Mouse (Mus musculus) cerebellum, adult 18-20 months (tissue): ENCODE data around the gene Opalin.

Experiments
- DNase-seq, 2 experiments: peaks; one replicate each; pipeline ENCODE4 v3.0.0; 2021

The Opalin gene

DNA sequence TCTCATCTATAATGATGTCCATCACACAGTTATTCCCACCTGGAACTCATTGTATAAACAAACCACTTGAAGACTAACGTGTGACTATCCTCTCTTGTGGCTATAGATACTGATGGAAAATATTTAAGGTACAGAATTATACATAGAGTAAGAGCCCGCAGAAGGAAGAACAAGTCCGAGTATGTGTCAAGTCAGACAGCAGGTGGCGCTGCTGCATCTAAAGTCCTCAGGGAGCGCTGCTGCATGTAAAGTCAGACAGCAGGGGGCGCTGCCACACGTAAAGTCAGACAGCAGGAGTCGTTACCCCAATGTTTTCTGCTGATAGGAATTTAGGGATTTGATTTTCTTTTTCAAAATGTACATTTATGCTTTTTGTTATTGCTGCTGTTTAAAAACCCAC, 5.4 kb downstream of the Opalin start:
- DNase-seq = peak; percentile 78 to 85

DNA sequence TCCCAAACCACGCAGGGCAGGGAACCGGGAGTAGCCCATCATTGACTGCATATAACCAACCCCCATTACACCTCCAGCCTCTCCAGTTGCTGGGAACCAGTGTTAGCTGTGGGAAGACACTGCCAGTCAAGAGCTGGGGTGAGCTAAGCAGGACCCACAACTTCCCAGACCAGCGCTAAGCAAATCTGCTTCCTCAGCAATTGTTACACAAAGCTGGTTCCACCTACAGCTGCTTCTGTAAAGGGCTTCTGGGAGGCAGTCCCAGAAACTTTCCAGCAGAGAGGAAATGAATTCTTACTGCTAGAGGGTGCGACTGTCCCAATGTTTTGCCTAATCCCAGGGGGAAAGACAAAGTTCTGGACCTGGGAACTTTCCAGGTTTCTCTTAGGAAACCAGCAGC, 22.2 kb downstream of the Opalin start:
- no peak for DNase-seq

DNA sequence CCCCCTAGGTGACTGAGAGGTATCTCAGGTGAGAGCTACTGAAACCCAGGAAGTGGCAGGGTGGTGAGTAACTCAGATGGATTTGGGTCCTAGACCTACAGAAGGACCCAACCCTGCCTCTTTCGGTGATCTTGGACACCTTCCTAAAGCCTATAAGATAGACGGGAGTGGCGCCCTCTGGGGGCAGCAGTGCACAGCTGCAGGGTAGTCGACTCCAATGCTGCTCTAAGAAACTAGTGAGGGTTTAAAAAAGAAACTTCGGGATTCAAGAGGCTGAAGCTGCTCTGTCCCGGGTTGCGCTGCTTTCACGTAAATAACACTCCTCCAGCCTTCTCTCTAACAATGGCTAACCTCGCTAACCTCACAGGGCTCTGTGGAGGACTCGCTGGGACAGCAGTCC, 23.4 kb downstream of the Opalin start:
- DNase-seq = no peak

DNA sequence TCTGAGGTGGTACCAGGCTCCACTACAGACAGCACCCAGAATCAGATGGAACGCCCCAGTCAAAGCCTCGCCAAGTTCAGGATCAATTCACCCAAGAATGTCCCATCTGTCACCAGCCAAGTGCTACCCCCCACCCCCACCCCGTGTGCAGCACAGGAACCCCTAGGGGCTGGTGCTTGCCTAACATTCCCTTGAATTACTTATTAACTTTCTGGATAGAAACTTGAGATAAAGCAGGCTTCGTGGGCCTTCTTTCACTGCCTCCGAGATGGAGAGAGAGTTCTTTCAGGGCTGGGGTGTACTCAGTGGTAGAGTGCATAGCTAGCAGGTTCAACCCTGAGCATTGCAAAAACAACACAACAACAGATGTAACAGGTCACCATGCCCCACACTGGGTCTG, 24.7 kb downstream of the Opalin start:
- no peak for DNase-seq

DNA sequence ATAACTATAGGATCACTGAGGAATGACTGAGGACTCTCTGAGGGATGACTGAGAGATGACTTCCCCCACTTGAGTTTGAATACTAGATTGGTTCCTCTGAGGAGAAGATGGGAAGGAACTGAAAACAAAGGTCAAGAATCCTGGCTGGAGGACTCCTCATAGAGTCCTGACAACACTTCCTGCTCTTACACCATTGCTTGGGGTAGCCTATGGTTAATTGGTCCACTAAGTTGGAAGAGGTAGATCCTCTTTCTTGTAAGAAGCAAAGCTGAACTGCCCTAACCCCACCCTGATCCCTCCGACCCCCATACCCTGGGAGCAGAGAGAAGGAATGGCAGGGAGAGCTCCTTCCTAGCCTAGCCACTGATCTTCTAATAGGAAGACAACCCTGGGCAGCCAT, 25.2 kb downstream of the Opalin start:
- no peak for DNase-seq

DNA sequence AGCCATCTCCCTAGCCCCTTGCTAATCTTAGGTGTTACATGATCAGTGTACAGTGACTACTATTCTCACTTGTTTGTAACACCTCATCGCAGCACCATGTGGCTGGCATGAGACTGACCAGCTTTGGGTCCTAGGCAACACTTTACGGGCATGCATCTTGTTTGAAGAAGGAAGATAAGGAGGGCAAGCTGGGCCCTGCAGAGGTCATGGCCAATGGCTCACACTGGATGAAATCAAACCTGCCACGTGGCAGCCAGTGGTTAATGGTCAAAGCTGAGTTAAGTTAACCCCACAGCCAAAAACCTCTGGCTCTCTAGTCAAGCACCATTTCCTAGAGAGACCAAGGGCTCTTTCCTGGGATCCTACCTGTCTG, 28.7 kb downstream of the Opalin start:
- DNase-seq = no peak

DNA sequence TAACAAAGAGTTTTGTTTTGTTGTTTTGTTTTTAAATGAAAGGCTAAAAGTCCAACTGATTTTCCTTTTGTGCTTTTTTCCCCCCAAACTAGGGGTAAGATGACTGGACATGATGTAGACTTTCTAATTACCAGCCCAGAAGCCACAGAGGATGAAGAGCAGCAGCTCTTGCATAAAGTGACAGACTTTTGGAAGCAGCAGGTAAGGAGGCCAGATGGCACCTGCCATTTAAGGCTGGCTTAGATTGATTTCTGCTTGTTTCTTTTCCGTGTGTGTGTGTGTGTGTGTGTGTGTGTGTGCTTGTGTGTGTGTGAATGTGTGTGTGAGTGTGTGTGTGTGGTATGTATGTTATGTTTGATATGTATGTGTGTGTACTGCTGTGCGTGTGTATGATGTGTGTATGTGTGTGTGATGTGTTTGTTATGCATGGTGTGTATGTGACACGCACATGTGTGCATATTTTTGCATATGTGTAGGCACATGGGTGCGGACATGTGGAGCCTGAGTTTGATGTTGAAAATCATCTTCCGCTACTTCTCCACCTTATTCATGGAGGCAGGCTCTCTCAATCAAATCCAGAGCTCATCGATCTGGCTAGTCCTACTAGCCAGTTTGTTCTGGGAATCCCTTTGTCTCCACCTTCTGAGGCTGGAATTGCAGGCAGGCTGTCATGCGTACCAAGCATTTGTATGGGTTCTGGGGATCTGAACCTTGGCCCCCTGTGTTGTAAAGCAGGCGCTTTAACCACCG, 29.3 kb downstream of the Opalin start:
- no peak for DNase-seq

DNA sequence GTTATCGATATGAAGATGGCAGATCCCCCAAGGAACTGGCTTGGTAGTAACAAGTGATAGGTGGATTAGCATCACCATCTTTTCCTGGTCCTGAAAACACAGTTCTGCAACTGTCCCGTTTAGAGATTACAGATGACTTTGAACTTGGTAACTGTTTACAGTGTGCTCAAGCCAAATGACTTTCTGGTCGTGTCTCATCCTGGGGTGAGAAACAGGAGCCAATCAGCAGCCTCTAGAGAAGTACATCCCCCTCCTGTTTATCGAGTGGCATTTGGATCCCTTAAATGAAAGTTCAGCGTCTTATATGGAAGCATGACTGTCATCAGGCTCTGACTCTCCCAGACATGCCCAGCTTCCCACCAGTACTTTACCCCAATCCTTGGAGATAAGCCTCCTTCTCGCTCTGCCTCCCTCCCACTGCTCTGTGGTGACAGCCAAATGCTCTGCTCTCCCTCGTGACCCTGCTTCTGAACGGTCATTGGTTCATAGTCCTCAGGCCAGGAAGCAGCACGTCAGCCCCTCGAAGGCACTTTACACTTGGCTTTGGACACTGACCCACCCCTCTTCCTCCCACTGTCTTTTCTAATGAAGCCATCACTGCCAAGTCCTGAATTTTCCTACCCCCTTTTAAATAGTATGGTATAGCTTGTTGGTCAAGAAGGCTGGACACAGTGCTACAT, 31.7 kb downstream of the Opalin start:
- DNase-seq = no peak

DNA sequence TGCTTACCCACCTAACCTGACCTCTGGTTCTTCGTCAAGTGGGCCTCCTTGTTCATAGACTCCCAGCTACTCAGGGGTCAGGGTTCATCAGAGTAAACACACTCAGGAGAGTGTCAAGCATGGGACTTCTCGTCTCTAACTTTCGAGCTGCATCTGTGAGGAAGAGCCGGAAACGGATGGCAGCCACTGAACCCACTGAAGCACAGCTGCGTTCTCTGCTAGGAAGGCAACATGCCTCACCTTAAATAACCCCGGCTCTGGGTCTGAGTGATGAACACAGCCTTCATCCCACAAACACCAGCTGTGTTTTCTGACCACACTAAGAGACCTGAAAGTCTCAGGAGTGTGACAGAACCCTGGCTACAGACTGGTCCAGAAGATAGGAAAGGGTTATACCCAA, 37.8 kb downstream of the Opalin start:
- DNase-seq = no peak

DNA sequence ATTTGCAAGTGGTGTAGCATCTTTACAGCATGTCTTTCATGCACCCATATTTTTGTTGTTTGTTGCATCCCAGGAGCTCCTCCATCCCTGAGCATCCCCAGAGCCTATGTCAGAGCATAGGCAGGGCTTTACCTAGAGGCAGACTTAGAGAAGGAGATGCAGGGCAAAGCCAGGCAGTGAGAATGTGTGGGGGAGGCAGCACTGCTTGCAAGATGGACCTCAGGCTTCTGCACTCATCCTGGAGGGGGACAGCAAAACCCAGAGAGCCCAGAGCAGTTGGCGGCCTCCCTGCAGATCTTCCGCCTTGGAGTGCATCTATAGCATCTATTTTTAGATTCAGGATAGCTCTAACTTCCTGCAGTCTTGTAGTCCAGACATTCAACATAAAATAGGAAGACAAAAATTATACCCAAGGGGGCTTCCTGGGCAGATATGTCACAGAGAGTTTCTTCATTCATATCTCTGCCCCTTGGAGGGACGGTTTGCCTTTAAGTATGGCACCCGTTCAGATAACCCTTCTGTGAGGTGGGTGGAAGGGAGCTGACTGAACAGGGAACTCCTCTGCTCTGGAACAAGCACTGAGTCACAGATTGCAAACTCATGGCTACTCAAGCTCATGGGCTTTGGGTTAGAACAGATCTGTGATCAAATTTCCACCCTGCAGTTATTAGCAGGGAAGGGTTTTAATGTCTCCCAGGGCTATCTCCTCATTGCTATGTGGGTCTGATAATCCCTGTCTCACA, 40.9 kb downstream of the Opalin start:
- no peak for DNase-seq

DNA sequence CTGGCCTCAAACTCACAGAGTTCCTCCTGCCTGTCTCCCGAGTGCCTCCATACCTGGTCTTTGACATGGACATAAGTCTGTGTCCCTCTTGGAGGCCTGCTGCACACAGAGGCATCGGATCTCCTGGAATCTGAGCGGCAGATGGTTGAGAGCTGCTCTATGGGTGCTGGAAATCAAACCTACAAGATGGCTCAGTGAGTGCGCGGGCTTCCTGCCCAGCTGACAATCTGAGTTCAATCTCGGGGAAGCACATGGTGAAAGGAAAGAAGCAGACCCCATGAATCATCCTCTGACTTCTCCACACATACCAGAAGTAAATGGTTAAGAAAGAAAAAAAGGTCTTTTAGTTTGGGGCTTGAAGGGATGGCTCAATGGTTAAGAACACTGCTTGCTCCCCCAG, 45.0 kb downstream of the Opalin start:
- no peak for DNase-seq

DNA sequence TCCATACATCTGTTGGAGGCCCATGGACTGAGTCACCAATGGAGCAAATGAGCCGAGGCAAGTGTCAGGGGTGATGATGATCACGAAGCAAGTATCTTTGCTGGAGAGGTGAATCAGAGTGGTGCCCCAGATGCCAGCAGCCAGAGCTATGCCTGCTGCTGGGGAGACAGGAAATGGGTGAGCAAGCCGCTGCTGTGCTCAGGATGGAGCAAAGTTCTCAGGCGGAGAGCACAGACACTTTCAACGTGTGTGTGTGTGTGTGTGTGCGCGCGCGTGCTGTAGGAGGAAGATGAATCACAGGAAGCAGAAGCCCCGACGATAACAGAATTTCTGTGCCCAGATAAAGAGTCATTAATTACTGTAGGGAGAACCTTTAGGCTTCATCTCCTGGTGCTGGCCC, 45.9 kb downstream of the Opalin start:
- DNase-seq = no peak

DNA sequence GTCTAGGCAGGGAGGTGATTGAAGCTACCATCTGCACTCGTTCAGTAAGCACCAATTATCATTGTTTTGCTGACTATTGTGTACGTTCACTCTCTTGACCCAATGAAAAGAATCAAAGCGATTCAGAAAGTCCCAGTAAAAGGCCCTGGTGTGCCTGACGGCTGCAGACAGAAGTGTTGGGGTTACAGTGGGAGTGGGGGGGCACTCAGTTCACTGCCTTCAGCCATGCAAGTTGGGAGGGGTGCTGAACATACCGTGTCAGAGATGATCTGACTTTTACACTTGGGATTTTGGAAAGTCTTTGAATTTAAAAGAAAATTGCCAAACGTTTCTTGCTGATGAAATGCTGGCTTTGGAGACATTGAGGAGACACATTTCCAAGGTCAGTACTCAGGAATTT, 46.8 kb downstream of the Opalin start:
- DNase-seq = no peak

DNA sequence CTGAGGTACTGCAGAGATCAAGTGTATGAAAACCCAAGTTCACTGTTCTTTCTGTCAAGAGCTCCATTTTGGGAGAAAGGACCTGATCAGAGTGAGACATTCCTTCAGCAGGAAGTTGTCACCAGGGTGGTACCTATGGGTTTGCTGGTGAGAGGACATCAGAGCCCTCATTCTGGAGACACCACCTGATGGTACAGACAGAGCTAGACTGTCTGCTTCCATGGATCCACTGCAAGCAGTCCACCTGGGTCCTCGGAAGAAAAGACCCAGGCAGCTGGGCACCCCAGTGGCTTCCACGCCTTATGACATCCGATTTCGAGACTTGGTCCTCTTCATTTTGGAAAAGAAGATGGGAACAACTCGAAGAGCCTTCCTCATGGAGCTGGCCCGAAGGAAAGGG, 47.7 kb downstream of the Opalin start, which contains the start of gene Dntt:
Dntt (plus strand) TSS at position 57 of the 400 bp plus-strand sequence.
- DNase-seq = no peak

DNA sequence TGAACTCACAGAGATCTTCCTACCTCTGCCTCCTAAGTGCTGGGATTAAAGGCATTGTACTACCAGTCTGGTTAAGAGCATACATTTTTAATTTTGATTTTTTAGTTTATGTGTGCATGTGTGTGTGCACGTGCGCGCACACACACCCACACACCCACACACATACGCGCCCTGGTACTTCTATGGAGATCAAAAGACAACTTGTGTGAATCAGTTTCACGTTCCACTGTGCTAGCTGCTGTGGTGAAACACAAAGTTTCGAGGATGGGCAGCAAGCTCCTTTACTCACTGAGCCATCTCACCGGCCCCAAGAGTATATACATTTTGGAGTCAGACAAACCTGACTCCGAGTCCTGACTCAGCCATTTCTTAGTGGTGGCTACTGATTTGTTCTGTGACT, 49.3 kb downstream of the Opalin start:
- no peak for DNase-seq

DNA sequence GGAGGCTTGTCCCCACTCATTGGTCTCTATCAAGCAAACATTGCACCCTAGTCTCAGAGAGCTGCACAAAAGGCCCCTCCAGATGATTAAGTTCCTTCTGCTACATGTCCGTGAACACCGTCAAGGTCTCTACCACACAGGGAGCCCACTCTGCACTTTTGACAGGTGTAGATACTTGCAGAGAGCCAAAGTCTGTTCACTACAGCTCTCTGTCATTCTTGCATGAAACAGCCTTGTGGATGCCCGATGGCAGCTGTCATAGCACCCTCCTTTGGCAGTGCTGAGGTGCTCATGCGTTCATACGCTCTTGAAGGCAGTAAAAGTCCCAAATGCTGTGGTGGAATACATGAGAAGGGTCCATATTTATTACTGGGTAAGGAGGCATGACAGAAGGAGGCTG, 49.9 kb downstream of the Opalin start:
- no peak for DNase-seq

DNA sequence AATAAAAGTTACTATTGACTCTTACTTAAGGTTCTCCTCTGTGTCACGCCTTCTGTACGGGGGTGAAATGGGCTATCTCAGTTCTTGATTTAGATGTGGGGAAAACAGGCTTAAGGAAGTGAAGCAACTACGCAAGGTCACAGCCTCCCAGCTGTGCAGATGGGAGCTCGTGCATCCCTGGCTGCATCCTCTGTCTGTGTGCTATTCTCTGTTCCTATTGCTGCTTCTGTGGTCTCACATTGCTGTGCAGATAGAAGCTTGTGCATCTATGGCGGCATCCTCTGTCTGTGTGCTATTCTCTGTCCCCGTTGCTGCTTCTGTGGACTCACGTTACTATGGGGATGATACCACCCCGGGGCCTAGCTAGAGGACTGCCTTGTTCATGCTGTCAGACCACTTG, 50.4 kb downstream of the Opalin start:
- no peak for DNase-seq

DNA sequence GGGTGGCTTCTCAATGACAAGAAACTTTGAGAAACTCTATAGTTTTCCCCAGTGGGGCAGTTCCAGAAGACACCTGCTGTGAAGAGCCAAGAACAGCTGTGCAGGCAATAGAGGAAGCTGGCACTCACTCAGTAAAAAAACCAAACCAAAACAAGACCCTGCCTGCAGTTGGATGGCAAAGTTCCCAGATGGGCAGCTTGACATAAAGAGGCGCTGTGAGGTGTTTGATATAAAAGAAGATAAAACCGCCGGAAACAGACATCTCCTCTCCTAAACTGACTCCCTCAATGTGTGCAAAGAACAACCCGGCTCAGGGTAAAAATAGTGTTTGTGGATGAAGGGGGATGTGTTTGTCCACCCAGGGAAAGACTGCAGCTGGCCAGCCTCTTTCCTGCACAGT, 54.7 kb downstream of the Opalin start:
- DNase-seq = no peak

DNA sequence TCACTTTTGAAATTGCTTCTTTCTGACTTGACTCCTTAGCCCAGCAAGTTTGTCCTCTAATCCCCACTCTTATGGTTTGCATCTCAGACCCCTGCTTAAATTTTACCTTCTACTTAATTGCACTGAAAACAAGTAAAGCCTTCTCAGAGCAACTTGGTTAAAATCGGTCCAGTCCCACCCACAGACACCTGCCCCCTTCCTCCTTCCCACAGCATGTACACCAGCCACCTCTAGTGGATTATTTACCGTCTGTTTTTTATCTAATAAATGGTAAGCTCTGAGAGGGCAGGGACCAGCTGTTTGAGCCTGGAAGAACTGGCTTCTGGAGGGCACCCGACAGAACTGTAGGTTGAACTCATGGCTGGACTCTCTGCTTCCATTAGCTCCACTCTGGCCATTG, 56.4 kb downstream of the Opalin start:
- no peak for DNase-seq

DNA sequence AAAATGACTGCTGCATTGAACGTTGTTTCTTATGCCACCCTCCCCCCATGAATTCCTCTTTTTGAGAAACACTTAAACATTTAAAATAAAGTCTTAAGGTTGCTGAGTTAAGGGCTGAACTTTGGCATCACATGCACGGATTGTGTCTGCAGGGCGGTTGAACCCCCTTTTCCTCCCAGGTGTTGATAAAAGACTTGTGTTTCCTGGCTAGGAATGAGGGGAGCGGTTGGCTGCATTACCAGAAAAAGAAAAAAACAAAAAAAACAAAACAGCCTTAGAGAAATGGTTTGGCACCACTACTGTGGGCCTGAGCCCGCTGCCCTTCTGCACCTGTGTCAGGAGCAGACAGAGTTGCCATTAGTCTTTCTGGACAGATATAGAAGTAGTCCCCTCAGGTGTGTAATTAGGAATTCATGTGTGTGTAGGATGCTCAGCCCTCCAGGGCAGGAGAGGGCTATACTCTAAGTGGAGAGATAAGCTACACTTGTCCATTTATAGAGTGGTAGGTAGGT, 57.7 kb downstream of the Opalin start:
- DNase-seq = no peak

DNA sequence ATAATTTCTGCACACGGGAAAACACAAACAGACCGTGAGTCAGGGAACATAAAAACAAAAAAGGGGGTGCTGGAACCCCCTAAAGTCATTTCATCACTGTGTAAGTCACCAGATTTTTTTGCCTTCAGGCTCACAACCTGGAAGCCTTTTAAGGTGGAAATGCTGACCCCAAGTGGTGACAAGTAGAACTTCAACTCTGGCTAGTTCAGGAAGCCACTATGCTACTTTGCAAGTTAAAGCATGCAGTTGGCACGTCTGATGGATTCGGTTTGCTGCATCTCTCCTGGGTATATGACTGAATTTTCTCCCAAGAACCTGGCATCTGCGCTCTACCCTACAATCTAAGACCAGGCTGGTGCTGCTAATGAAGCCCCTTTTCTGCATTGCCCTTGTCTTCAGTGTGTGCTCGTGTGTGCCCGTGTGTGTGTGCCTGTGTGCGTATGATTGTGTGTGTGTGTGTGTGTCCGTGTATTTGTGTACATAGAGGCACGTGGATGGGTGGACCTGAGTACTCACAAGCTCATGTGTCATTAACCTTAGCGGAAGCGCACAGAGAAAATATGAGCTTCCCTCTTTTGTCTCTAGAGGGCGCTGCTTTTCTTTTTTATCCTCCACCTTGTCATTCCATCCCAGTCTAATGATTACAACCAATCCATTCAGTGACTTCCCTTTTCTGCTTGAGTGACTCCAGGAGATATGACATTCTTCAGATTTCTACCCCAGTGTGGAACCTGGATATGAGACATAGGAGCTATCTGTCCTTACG, 60.8 kb downstream of the Opalin start:
- DNase-seq = peak; percentile 24 to 48

DNA sequence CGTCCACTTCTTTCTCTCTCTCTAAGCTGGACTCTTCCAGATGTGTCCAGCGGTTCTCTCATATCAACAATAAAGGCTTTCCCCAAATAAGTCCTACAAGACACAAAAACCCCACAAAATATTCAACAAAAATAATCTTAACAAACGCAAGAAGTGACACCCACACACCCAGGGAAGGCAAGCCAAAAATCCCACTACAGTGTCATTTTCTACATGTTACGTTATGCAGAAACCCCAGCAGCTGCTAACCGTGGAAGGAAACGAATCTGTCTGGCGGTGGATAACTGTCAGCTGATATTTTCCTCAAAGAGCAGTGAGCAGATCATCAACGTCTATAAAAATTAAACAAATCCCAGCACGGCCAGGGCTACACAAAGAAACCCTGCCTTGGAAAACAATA, 62.9 kb downstream of the Opalin start:
- DNase-seq = no peak

DNA sequence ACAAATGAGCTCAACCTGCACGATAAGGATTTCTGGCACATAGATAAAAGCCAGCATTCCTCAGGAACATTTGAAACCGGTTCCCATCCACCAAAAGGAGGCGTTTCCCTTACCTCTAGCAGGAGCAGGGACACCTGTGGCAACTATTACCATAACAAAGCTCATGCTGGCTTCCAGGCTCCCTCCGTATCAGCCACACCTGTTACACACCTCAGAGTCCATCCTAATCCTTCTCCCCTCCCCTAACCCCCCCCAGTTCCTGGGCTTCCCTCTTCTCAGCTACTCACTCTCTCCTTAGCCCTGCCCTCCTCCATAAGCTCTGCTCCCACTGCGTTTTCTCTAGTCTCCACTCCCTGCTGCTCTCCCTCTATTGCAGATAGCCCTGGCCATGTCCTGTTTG, 63.3 kb downstream of the Opalin start:
- DNase-seq = no peak
